Mouse (Mus musculus): ENCODE data around the gene Hdac9. TPM values are rescaled to one million over a fixed set of nuclear protein-coding genes. Genes with fewer than 3 reads are reported as not detected.

Gene Hdac9
- total RNA-seq, 2 experiments from 2014 or later = 2.8 to 5.2 TPM

GRCm38 (mm10) chr12:34725204-34725603 is 191.7 kb downstream of the Hdac9 start:
- intact Hi-C loops (cut with DNase I; ENCODE audit: low total_unique reads) = no loop called here
- DNase-seq = no peak

GRCm38 (mm10) chr12:34724274-34724673 is 192.6 kb downstream of the Hdac9 start:
- intact Hi-C loops (cut with DNase I; ENCODE audit: low total_unique reads) = no loop called here
- DNase-seq = no peak

GRCm38 (mm10) chr12:34722831-34723490 is 193.9 kb downstream of the Hdac9 start:
- no peak for DNase-seq
- intact Hi-C loops (cut with DNase I; ENCODE audit: low total_unique reads) = no loop called here

- DNase-seq = no peak
- intact Hi-C loops (cut with DNase I; ENCODE audit: low total_unique reads) = no loop called here
These were observed 196.0 kb downstream of the Hdac9 start for GRCm38 (mm10) chr12:34720906-34721305.

- no peak for DNase-seq
- intact Hi-C loops (cut with DNase I; ENCODE audit: low total_unique reads) = no loop called here
These were observed 202.5 kb downstream of the Hdac9 start for GRCm38 (mm10) chr12:34714266-34714939.

- intact Hi-C loops (cut with DNase I; ENCODE audit: low total_unique reads) = no loop called here
- no peak for DNase-seq
These were observed 218.9 kb downstream of the Hdac9 start for GRCm38 (mm10) chr12:34697981-34698380.

- intact Hi-C loops (cut with DNase I; ENCODE audit: low total_unique reads) = no loop called here
These were observed 220.2 kb downstream of the Hdac9 start for GRCm38 (mm10) chr12:34696736-34697135.

GRCm38 (mm10) chr12:34688941-34689340 is 228.0 kb downstream of the Hdac9 start:
- no peak for DNase-seq
- intact Hi-C loops (cut with DNase I; ENCODE audit: low total_unique reads) = no loop called here

More at GRCm38 (mm10) chr12:34696736-34697135, 220.2 kb downstream of the Hdac9 start:
- no peak for DNase-seq

GRCm38 (mm10) chr12:34683375-34683774 is 233.5 kb downstream of the Hdac9 start:
- no peak for DNase-seq
- intact Hi-C loops (cut with DNase I; ENCODE audit: low total_unique reads) = no loop called here

- intact Hi-C loops (cut with DNase I; ENCODE audit: low total_unique reads) = no loop called here
- DNase-seq = no peak
These were observed 234.2 kb downstream of the Hdac9 start for GRCm38 (mm10) chr12:34682657-34683056.

GRCm38 (mm10) chr12:34680576-34680975 is 236.3 kb downstream of the Hdac9 start:
- no peak for DNase-seq
- intact Hi-C loops (cut with DNase I; ENCODE audit: low total_unique reads) = no loop called here

GRCm38 (mm10) chr12:34677110-34677509 is 239.8 kb downstream of the Hdac9 start:
- no peak for DNase-seq
- intact Hi-C loops (cut with DNase I; ENCODE audit: low total_unique reads) = no loop called here

GRCm38 (mm10) chr12:34674235-34674634 is 242.7 kb downstream of the Hdac9 start:
- DNase-seq = no peak
- intact Hi-C loops (cut with DNase I; ENCODE audit: low total_unique reads) = no loop called here

- intact Hi-C loops (cut with DNase I; ENCODE audit: low total_unique reads) = no loop called here
- DNase-seq = no peak
These were observed 243.4 kb downstream of the Hdac9 start for GRCm38 (mm10) chr12:34673539-34673938.

- DNase-seq = peak; percentile 60
- intact Hi-C loops (cut with DNase I; ENCODE audit: low total_unique reads) = loop anchor here (5.0 kb wide), 1 partner anchor 518 kb away; no protein-coding TSS in a partner anchor
These were observed 252.1 kb downstream of the Hdac9 start for GRCm38 (mm10) chr12:34664758-34665157.

GRCm38 (mm10) chr12:34661378-34661777 is 255.5 kb downstream of the Hdac9 start:
- intact Hi-C loops (cut with DNase I; ENCODE audit: low total_unique reads) = loop anchor here (5.0 kb wide), 1 partner anchor 521 kb away; no protein-coding TSS in a partner anchor
- DNase-seq = no peak

- intact Hi-C loops (cut with DNase I; ENCODE audit: low total_unique reads) = loop anchor here (5.0 kb wide), 1 partner anchor 522 kb away; no protein-coding TSS in a partner anchor
- DNase-seq = no peak
These were observed 256.9 kb downstream of the Hdac9 start for GRCm38 (mm10) chr12:34660027-34660426.

- intact Hi-C loops (cut with DNase I; ENCODE audit: low total_unique reads) = no loop called here
- DNase-seq = no peak
These were observed 258.3 kb downstream of the Hdac9 start for GRCm38 (mm10) chr12:34658568-34658967.

GRCm38 (mm10) chr12:34658119-34658518 is 258.8 kb downstream of the Hdac9 start:
- DNase-seq = no peak
- intact Hi-C loops (cut with DNase I; ENCODE audit: low total_unique reads) = no loop called here

- intact Hi-C loops (cut with DNase I; ENCODE audit: low total_unique reads) = loop anchor here (5.0 kb wide), 1 partner anchor 201 kb away; no protein-coding TSS in a partner anchor
- DNase-seq = no peak
These were observed 263.3 kb downstream of the Hdac9 start for GRCm38 (mm10) chr12:34653615-34654014.

GRCm38 (mm10) chr12:34648753-34649152 is 268.1 kb downstream of the Hdac9 start:
- intact Hi-C loops (cut with DNase I; ENCODE audit: low total_unique reads) = no loop called here
- DNase-seq = no peak

Data from gastrocnemius, postnatal 14 days (tissue).